Mouse (Mus musculus) limb, embryonic 10.5 days (tissue): ENCODE results near the gene Sema6d. TPM values are rescaled to one million over a fixed set of nuclear protein-coding genes. Genes with fewer than 3 reads are reported as not detected.

Experiments used
- DNase-seq: peaks from one replicate; pipeline ENCODE4 v3.0.0-alpha.2; 2017; ENCODE audit warnings: low spot score
- H3K27ac ChIP-seq: fragments of 300-500 bp; sonication (generic); 2 replicates; pipeline ENCODE4 v1.5.1; 2016; ENCODE audit warnings: mild to moderate bottlenecking
- H3K27me3 ChIP-seq: fragments of 300-500 bp; sonication (generic); 2 replicates; pipeline ENCODE4 v1.6.1; 2016; ENCODE audit warnings: low read depth, mild to moderate bottlenecking; ENCODE audit not compliant: poor library complexity, severe bottlenecking
- H3K36me3 ChIP-seq: fragments of 300-500 bp; sonication (generic); 2 replicates; pipeline ENCODE4 v1.6.1; 2016; ENCODE audit warnings: mild to moderate bottlenecking, moderate library complexity
- H3K4me1 ChIP-seq: fragments of 300-500 bp; sonication (generic); 2 replicates; pipeline ENCODE4 v1.6.1; 2016
- H3K4me3 ChIP-seq: fragments of 300-500 bp; sonication (generic); 2 replicates; pipeline ENCODE4 v1.5.1; 2016; ENCODE audit warnings: mild to moderate bottlenecking, moderate library complexity
- H3K9me3 ChIP-seq: fragments of 300-500 bp; sonication (generic); replicated peaks from 2 replicates; pipeline ENCODE4 v1.6.1; 2016; ENCODE audit warnings: mild to moderate bottlenecking
- WGBS: fragments of 180-500 bp; shearing (Covaris S2); methylation state at CpG from one replicate; pipeline ENCODE4 v1.1.7; 2016; 5-methylcytosine and 5-hydroxymethylcytosine counted together
- polyA plus RNA-seq: library from polyadenylated mRNA; unstranded; fragments of >200 nt; fragmentation: Nextera tagmentation; extraction: Ambion mirVana; gene quantifications from 2 replicates; pipeline ENCODE4 v1.2.1, GENCODE M21; 2016

Sema6d gene
- 4.5 and 5.8 TPM in 2 replicates for polyA plus RNA-seq

DNA sequence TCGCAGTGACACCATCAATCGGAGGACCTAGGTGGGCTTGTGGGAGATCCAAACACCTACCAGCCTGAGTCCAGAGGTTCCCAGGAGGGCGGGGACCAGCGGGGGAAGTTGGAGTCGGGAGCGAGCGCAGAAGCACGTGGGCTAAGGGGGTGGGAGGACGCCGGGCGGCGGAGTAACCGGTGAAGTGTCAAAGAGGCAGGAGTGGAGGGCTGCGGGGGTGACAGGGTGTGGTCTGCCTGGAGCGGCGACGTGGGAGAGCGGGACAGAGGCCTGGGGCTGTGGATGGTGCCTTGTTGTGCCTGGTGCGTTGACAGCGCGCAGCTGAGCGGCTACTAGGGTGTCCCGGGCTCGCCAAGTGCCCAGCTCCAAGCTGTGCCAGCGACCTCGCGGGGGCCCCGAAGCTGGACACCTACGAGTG lies at the start of gene Sema6d:
Gene Sema6d (plus strand): TSS at position 157 of the 418 bp plus-strand sequence.
- Histone ChIP-seq H3K27ac (no peak within 1 kb of the TSS), H3K36me3 (no peaks in the 10 kb centered on the region), H3K4me1 (peaks cover 14% of the 10 kb centered on the region), H3K9me3 (no peaks in the 10 kb centered on the region), H3K27me3 (peaks cover 67% of the 10 kb centered on the region), H3K4me3 (peak within 1 kb of the TSS; percentile 59)
- no peak for DNase-seq
- WGBS: 5% methylated on average over 25 of the region's 29 CpGs

- Histone ChIP-seq H3K27me3 (no peaks in the 10 kb centered on the region), H3K4me3 (no peak overlapping the region), H3K4me1 (no peaks in the 10 kb centered on the region), H3K27ac (no peak overlapping the region), H3K9me3 (no peaks in the 10 kb centered on the region), H3K36me3 (no peaks in the 10 kb centered on the region)
- WGBS: 79% methylated on average over 3 of the region's 3 CpGs
- no peak for DNase-seq
Measured at GRCm38 (mm10) chr2:124059910-124060309, 29.9 kb upstream of the Sema6d start.

DNA sequence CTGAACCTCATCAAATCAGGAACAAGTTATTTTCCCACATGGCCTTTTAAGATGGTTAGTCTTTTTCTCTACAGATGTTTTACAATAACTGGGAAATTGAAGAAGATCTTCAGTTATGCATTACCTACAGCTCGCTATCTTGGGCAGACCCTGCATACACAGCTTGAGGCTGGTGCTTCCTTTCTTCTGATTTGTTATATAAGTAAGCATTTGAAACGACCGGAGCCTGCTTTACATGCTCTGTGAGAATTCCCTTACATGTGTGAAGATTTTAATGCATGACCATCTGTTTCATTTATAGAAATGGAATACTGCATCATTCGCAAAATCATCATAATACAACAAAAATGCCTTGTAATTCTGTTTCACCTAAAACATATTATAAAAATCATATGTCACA lies 21.4 kb upstream of the Sema6d start:
- H3K9me3 ChIP-seq: no peaks in the 10 kb centered on the region
- no peaks in the 10 kb centered on the region for H3K36me3 ChIP-seq
- DNase-seq: no peak
- H3K4me3 ChIP-seq: no peak overlapping the region
- H3K27me3 ChIP-seq: no peaks in the 10 kb centered on the region
- 0 out of 2 replicates have a peak, but pooled peaks cover 5% of the 10 kb centered on the region for H3K4me1 ChIP-seq
- no peak overlapping the region for H3K27ac ChIP-seq
- 92% methylated on average over 4 of the region's 4 CpGs for WGBS

- H3K4me1 ChIP-seq: 0 out of 2 replicates have a peak, but pooled peaks cover 5% of the 10 kb centered on the region
- no peaks in the 10 kb centered on the region for H3K27me3 ChIP-seq
- H3K27ac ChIP-seq: no peak overlapping the region
- no peaks in the 10 kb centered on the region for H3K36me3 ChIP-seq
- whole genome bisulfite sequencing: 46% methylated on average over 2 of the region's 2 CpGs
- no peak overlapping the region for H3K4me3 ChIP-seq
- DNase-seq: no peak
- H3K9me3 ChIP-seq: no peaks in the 10 kb centered on the region
Measured at GRCm38 (mm10) chr2:124070664-124071063, 19.1 kb upstream of the Sema6d start.

- Histone ChIP-seq H3K27me3 (no peaks in the 10 kb centered on the region), H3K27ac (no peak overlapping the region), H3K36me3 (no peaks in the 10 kb centered on the region), H3K4me3 (no peak overlapping the region), H3K4me1 (0 out of 2 replicates have a peak, but pooled peaks cover 5% of the 10 kb centered on the region), H3K9me3 (no peaks in the 10 kb centered on the region)
- WGBS: 0% methylated on average over 2 of the region's 2 CpGs
- no peak for DNase-seq
Measured at GRCm38 (mm10) chr2:124071380-124071779, 18.4 kb upstream of the Sema6d start.

- no peaks in the 10 kb centered on the region for H3K9me3 ChIP-seq
- peak overlapping the region; percentile 59 for H3K4me3 ChIP-seq
- no peaks in the 10 kb centered on the region for H3K36me3 ChIP-seq
- H3K4me1 ChIP-seq: peaks cover 14% of the 10 kb centered on the region
- WGBS: under 1% methylated on average over 49 of the region's 49 CpGs
- DNase-seq: peak; percentile 56
- no peak overlapping the region for H3K27ac ChIP-seq
- peaks cover 67% of the 10 kb centered on the region for H3K27me3 ChIP-seq
Measured at GRCm38 (mm10) chr2:124090231-124091141, 717 bp downstream of the Sema6d start.

- H3K4me1 ChIP-seq: no peaks in the 10 kb centered on the region
- no peaks in the 10 kb centered on the region for H3K27me3 ChIP-seq
- no peak overlapping the region for H3K27ac ChIP-seq
- DNase-seq: no peak
- H3K9me3 ChIP-seq: no peaks in the 10 kb centered on the region
- H3K4me3 ChIP-seq: no peak overlapping the region
- 53% methylated on average over 1 of the region's 1 CpGs for WGBS
- no peaks in the 10 kb centered on the region for H3K36me3 ChIP-seq
Measured at GRCm38 (mm10) chr2:124099697-124100096, 9.9 kb downstream of the Sema6d start.

DNA sequence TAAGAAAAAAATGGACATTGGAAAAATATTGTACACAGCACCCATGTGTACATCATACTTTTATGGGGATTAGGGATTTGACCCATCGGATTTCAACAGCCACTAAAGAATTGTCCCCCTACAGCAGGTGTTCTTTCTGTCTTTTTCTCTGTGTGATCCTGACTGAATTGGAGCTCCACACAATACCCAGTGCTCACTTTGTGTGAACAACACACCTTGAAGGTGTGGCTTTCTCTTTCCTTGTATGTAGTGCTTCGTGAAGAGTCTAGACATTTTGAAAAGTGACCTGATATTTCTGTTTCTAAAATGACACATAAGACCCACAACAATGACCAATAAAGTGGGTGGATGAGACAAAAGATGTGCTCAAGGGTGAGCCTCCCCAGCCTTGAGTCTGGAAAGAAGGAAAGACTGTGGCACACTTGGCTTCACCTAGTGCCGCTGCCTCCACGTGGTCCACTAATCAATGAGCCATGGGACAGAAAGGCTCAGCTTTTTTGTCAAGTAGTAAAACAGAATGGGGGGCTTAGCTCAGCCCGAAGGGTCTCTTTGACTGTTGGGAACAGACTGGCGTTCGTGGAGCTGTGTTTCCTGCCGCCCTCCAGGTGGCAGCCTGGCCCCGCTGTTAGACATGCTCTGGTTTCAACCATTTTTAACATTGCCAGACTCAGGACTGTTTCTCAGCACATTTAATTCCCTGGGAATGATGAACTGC lies 10.9 kb downstream of the Sema6d start:
- Histone ChIP-seq H3K27ac (no peak overlapping the region), H3K4me3 (no peak overlapping the region), H3K9me3 (no peaks in the 10 kb centered on the region), H3K27me3 (no peaks in the 10 kb centered on the region), H3K4me1 (no peaks in the 10 kb centered on the region), H3K36me3 (no peaks in the 10 kb centered on the region)
- DNase-seq: peak; percentile 67
- WGBS: 23% methylated on average over 9 of the region's 9 CpGs

DNA sequence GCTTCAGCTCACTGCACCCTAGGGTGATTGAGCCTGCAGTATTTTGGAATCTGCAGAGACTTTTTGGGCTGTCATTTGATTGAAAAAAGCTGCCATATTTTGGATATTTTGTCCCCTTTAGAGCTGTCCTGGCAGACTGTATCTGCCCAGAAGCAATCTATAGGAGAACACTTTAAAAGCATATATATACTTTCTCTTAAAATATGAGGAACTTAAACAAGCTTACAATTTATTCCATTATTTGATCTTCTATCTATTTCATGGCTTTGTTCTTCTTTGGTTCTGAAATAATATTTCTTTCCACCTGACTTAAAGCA lies 11.4 kb downstream of the Sema6d start:
- Histone ChIP-seq H3K36me3 (no peaks in the 10 kb centered on the region), H3K27me3 (no peaks in the 10 kb centered on the region), H3K4me1 (no peaks in the 10 kb centered on the region), H3K4me3 (no peak overlapping the region), H3K27ac (no peak overlapping the region), H3K9me3 (no peaks in the 10 kb centered on the region)
- no peak for DNase-seq

DNA sequence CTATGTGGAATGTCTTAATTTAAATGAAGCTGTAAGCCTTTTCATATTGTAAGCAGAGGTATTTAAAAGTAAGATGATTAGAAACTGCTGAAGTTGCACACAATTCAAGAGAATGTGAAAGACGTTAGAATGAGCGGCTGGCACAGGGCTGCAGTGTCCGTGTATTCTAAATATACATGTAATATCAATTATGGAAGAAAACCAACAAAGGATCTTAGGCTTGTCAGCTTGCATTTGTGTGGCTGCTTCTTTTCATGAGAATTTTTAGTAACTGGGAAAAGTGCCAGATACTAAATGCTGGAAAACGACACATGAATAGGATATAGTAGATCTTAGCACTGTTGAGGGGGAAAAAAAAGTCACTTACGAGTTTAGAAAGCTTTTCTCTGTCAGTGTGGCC lies 11.8 kb downstream of the Sema6d start:
- H3K9me3 ChIP-seq: no peaks in the 10 kb centered on the region
- 89% methylated on average over 5 of the region's 5 CpGs for whole genome bisulfite sequencing
- H3K27me3 ChIP-seq: no peaks in the 10 kb centered on the region
- no peak overlapping the region for H3K4me3 ChIP-seq
- no peak for DNase-seq
- no peaks in the 10 kb centered on the region for H3K4me1 ChIP-seq
- H3K36me3 ChIP-seq: no peaks in the 10 kb centered on the region
- no peak overlapping the region for H3K27ac ChIP-seq

DNA sequence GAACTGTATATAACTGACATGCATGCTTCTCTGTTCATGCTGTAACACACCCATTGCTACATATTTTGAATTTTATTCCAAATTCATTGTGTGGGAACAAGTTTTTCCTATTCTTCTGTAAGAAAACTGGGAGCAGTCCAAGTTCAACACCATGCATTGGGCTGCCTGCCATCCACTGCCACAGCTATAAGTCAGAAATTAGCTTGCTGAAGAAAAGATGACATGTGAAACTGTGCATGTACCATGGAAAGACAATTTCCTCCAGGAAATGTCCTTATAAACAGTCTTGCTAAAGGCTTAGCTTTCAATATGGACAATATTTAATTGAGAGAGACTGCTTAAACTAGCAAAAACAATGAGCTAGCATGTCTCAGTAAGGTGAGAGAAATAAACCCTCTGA lies 13.5 kb downstream of the Sema6d start:
- no peak for DNase-seq
- no peaks in the 10 kb centered on the region for H3K4me1 ChIP-seq
- no peaks in the 10 kb centered on the region for H3K36me3 ChIP-seq
- no peak overlapping the region for H3K4me3 ChIP-seq
- H3K27me3 ChIP-seq: no peaks in the 10 kb centered on the region
- H3K27ac ChIP-seq: no peak overlapping the region
- no peaks in the 10 kb centered on the region for H3K9me3 ChIP-seq

GRCm38 (mm10) chr2:124118469-124119243 lies 28.9 kb downstream of the Sema6d start:
- Histone ChIP-seq H3K36me3 (no peaks in the 10 kb centered on the region), H3K4me1 (no peaks in the 10 kb centered on the region), H3K27me3 (no peaks in the 10 kb centered on the region), H3K4me3 (no peak overlapping the region), H3K27ac (no peak overlapping the region), H3K9me3 (no peaks in the 10 kb centered on the region)
- DNase-seq: no peak
- WGBS: 79% methylated on average over 11 of the region's 11 CpGs

DNA sequence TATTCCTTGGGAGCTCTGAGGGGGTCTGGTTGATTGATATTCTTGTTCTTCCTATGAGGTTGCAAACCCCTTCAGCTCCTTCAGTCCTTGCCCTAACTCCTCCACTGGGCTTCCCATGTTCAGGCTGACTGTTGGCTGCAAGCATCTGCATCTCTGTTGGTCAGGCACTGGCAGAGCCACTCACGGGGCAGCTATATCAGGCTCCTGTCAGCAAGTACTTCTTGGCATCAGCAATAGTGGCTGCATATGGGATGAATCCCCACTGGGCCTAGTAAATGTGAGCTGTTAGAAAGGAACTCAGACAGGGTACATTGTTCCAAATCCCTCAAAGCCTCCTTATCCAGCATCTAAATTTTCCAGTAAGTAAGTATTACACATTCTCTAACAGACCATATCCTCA lies 30.6 kb downstream of the Sema6d start:
- Histone ChIP-seq H3K9me3 (no peaks in the 10 kb centered on the region), H3K36me3 (no peaks in the 10 kb centered on the region), H3K4me3 (no peak overlapping the region), H3K27ac (no peak overlapping the region), H3K27me3 (no peaks in the 10 kb centered on the region), H3K4me1 (no peaks in the 10 kb centered on the region)
- DNase-seq: no peak
- WGBS: 96% methylated on average over 1 of the region's 1 CpGs
